Mouse (Mus musculus): Measurements from ENCODE around the gene Cnpy2. TPM values are rescaled to one million over a fixed set of nuclear protein-coding genes. Genes with fewer than 3 reads are reported as not detected.

Cnpy2 gene
- polyA plus RNA-seq, 1 experiment from 2014 or later = 218 TPM

DNA sequence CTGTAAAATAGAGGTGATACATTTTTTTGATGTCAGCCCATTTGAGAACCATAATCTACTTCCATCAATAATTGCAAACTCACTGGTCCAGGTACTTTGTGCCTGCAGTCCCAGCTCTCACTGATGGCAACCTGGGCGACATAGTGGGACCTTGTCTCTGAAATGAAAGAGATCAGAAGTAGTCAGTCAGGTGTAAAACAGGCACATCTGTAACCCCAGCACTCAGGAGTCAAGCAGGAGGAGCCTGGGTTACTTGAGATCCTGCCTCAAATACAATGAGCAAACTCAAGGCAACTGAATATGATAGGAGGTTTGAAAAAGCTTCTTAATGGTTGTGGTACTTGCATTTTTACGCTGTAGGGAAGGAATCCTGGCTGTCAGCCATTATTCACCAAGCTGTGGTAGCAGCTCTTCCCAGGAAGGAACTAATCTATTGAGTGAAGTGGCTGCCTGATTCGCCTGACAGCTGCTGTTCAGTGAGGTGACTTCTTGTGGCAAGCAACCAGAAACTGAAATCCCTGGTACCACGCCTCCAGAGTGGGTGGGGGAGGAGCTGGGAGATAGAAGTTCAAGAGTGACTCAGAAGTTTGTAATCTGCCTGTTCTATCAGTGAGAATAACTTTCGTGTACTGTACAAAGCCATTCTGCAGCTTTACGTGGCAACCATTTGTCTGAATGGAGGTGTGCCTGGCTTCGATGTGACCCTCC lies 22.5 kb downstream of the Cnpy2 start:
- Histone ChIP-seq H3K27ac (replicated peaks) (peak overlapping the region; percentile 70), H3K4me1 (replicated peaks; ENCODE audit: control insufficient read depth, insufficient read depth) (no peaks in the 10 kb centered on the region), H3K27me3 (ENCODE audit: control insufficient read depth, insufficient read depth, low read length) (no peaks in the 10 kb centered on the region), H3K36me3 (ENCODE audit: control insufficient read depth, insufficient read depth, low read length) (no peaks in the 10 kb centered on the region), H3K4me3 (ENCODE audit: low read depth, low read length) (peak overlapping the region; percentile 10; the same call in 1 of the 2 replicates), H3K4me2 (replicated peaks; ENCODE audit: low read depth) (peak overlapping the region; percentile 45), H3K9me3 (ENCODE audit: control insufficient read depth, low read length) (no peaks in the 10 kb centered on the region), H3K9ac (ENCODE audit: low read length) (peak overlapping the region; percentile 23; the same call in 1 of the 2 replicates)
- no peak for TF ChIP-seq CTCF (IDR thresholded peaks at IDR 0.05; ENCODE audit: low read depth)
- TF ChIP-seq EP300 (optimal IDR thresholded peaks at IDR 0.05) = no peak
- peak; percentile 87 for DNase-seq (ENCODE audit: low spot score)
- peak; percentile 85 for ATAC-seq (ENCODE audit: low FRiP score, low TSS enrichment)
- WGBS = 18% methylated on average over 7 of the region's 7 CpGs

DNA sequence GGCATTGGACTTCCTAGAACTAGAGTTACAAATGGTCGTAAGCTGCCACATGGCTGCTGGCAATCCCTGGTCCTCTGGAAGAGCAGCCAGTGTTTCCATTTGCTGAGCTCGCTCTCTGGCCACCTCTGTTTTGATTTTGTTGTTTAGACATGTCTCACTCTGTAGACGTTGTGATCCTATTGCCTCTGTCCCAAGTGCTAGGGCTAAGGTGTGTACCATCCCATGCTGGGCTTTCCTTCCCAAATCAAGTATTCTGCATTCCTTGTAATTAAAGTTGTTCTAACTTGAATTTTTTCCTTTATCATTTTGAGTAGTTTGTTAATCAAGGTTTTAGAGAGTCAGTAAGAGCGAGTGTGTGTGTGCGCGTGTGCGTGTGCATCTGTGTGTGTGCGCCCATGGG lies 25.3 kb downstream of the Cnpy2 start:
- no peak for DNase-seq (ENCODE audit: low spot score)
- Histone ChIP-seq H3K27me3 (ENCODE audit: control insufficient read depth, insufficient read depth, low read length) (no peaks in the 10 kb centered on the region), H3K4me2 (replicated peaks; ENCODE audit: low read depth) (no peak overlapping the region), H3K27ac (replicated peaks) (peak overlapping the region; percentile 9; the same call in 1 of the 2 replicates), H3K4me1 (replicated peaks; ENCODE audit: control insufficient read depth, insufficient read depth) (no peaks in the 10 kb centered on the region), H3K9me3 (ENCODE audit: control insufficient read depth, low read length) (no peaks in the 10 kb centered on the region), H3K36me3 (ENCODE audit: control insufficient read depth, insufficient read depth, low read length) (peaks cover 10% of the 10 kb centered on the region), H3K9ac (ENCODE audit: low read length) (no peak overlapping the region), H3K4me3 (ENCODE audit: low read depth, low read length) (no peak overlapping the region)
- ATAC-seq (ENCODE audit: low FRiP score, low TSS enrichment) = no peak
- no peak for TF ChIP-seq EP300 (optimal IDR thresholded peaks at IDR 0.05)
- no peak for TF ChIP-seq CTCF (IDR thresholded peaks at IDR 0.05; ENCODE audit: low read depth)
- WGBS = 82% methylated on average over 8 of the region's 8 CpGs

DNA sequence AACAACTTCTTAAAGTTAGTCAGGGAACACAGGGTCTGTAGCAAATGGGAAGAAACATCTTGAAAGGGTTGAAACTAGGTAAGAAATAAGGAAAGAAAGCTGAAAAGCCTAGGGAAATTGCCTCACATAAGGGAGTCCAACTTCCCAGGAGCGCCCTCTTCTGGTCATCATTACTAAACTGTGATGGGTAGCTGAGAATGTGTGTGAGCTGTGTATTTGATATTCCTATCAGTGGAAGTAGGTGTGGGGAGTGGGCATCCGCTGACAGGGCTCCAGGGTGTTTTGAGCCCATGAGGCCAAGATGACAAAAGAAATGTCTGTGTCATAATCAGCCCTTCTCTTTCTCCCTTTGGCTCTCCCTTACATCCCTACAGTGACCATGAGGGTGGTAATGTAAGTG lies 36.5 kb downstream of the Cnpy2 start:
- Histone ChIP-seq H3K27ac (replicated peaks) (no peak overlapping the region), H3K4me3 (ENCODE audit: low read depth, low read length) (no peak overlapping the region), H3K4me1 (replicated peaks; ENCODE audit: control insufficient read depth, insufficient read depth) (no peaks in the 10 kb centered on the region), H3K9me3 (ENCODE audit: control insufficient read depth, low read length) (no peaks in the 10 kb centered on the region), H3K36me3 (ENCODE audit: control insufficient read depth, insufficient read depth, low read length) (peaks cover 31% of the 10 kb centered on the region), H3K27me3 (ENCODE audit: control insufficient read depth, insufficient read depth, low read length) (no peaks in the 10 kb centered on the region), H3K9ac (ENCODE audit: low read length) (no peak overlapping the region), H3K4me2 (replicated peaks; ENCODE audit: low read depth) (no peak overlapping the region)
- DNase-seq (ENCODE audit: low spot score) (peak; percentile 43), ATAC-seq (ENCODE audit: low FRiP score, low TSS enrichment) (peak; percentile 28; the same call in 1 of the 2 replicates)
- TF ChIP-seq CTCF (IDR thresholded peaks at IDR 0.05; ENCODE audit: low read depth) = peak; percentile 80
- TF ChIP-seq EP300 (optimal IDR thresholded peaks at IDR 0.05) = no peak
- WGBS = 45% methylated on average over 2 of the region's 2 CpGs

DNA sequence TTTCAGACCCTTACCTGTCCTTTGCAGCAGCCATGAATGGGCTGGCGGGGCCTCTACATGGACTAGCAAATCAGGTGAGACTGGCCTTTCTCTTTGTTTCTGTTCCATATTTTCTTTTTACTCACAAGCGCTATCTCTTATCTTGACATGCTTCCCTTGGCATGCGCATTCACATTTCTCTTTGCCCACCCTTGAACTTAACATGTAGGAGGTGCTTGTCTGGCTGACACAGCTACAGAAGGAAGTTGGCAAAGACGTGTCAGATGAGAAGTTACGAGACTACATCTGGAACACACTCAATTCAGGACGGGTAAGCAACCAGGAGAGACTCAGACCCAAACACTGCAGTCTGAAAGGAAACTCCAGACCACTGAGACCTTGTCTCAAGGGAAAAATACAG lies 37.0 kb downstream of the Cnpy2 start:
- no peak overlapping the region for H3K4me2 ChIP-seq (replicated peaks; ENCODE audit: low read depth)
- TF ChIP-seq CTCF (IDR thresholded peaks at IDR 0.05; ENCODE audit: low read depth) (no peak), EP300 (optimal IDR thresholded peaks at IDR 0.05) (no peak)
- 78% methylated on average over 6 of the region's 6 CpGs for WGBS
- no peaks in the 10 kb centered on the region for H3K27me3 ChIP-seq (ENCODE audit: control insufficient read depth, insufficient read depth, low read length)
- H3K27ac ChIP-seq (replicated peaks) = no peak overlapping the region
- H3K4me3 ChIP-seq (ENCODE audit: low read depth, low read length) = no peak overlapping the region
- DNase-seq (ENCODE audit: low spot score) (no peak), ATAC-seq (ENCODE audit: low FRiP score, low TSS enrichment) (no peak)
- H3K4me1 ChIP-seq (replicated peaks; ENCODE audit: control insufficient read depth, insufficient read depth) = no peaks in the 10 kb centered on the region
- H3K36me3 ChIP-seq (ENCODE audit: control insufficient read depth, insufficient read depth, low read length) = peaks cover 26% of the 10 kb centered on the region
- H3K9ac ChIP-seq (ENCODE audit: low read length) = no peak overlapping the region
- H3K9me3 ChIP-seq (ENCODE audit: control insufficient read depth, low read length) = no peaks in the 10 kb centered on the region

DNA sequence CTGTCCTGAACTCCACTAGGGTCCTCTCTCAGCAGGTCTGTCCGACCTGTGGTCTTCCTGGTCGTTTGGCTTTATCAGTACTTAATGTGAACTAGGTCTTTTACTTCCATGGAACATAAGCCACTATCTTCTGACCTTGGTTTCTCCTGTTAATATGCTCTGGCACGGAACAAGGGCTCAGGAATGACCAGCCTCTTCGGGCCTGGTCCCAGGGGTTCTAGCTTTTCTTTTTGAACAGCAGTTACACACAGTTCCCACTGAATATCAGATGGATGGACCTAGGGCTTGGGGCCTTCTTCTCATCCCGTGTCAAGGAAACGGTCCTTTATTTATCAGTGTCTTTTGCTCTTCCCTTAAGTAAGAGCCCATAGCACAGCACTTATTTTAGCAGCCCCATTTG lies 39.6 kb downstream of the Cnpy2 start:
- no peak for DNase-seq (ENCODE audit: low spot score)
- Histone ChIP-seq H3K36me3 (ENCODE audit: control insufficient read depth, insufficient read depth, low read length) (peaks cover 19% of the 10 kb centered on the region), H3K4me2 (replicated peaks; ENCODE audit: low read depth) (no peak overlapping the region), H3K27ac (replicated peaks) (no peak overlapping the region), H3K9ac (ENCODE audit: low read length) (no peak overlapping the region), H3K4me3 (ENCODE audit: low read depth, low read length) (no peak overlapping the region), H3K4me1 (replicated peaks; ENCODE audit: control insufficient read depth, insufficient read depth) (no peaks in the 10 kb centered on the region), H3K27me3 (ENCODE audit: control insufficient read depth, insufficient read depth, low read length) (no peaks in the 10 kb centered on the region), H3K9me3 (ENCODE audit: control insufficient read depth, low read length) (no peaks in the 10 kb centered on the region)
- no peak for TF ChIP-seq EP300 (optimal IDR thresholded peaks at IDR 0.05)
- no peak for TF ChIP-seq CTCF (IDR thresholded peaks at IDR 0.05; ENCODE audit: low read depth)
- ATAC-seq (ENCODE audit: low FRiP score, low TSS enrichment) = no peak
- WGBS = 88% methylated on average over 6 of the region's 6 CpGs

DNA sequence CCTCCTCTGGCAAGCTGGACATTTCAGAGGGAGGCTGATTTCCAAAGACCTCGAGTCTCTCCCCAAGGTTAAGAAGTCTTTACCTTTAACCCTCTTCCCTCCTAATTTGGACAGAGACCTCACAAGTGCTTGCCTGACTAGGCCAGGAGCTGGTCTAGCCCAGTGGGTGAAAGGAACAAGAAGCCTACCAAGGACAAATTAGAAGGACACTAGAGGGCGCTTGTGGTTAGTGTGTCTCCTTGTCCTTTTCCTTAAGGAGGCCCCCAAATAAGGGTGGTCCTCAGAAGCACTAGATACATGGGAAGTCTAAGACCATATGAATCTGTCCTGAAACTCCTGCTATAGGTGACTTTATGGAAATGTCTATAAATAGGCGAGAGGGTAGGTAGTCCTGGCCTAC lies 40.3 kb downstream of the Cnpy2 start:
- no peaks in the 10 kb centered on the region for H3K4me1 ChIP-seq (replicated peaks; ENCODE audit: control insufficient read depth, insufficient read depth)
- 47% methylated on average over 3 of the region's 3 CpGs for WGBS
- 0 out of 2 replicates have a peak, but pooled peaks have one; percentile 17 for ATAC-seq (ENCODE audit: low FRiP score, low TSS enrichment)
- peaks cover 16% of the 10 kb centered on the region; the same call in 1 of the 2 replicates for H3K36me3 ChIP-seq (ENCODE audit: control insufficient read depth, insufficient read depth, low read length)
- no peaks in the 10 kb centered on the region for H3K27me3 ChIP-seq (ENCODE audit: control insufficient read depth, insufficient read depth, low read length)
- DNase-seq (ENCODE audit: low spot score) = no peak
- TF ChIP-seq EP300 (optimal IDR thresholded peaks at IDR 0.05) (no peak), CTCF (IDR thresholded peaks at IDR 0.05; ENCODE audit: low read depth) (peak; percentile 73)
- no peak overlapping the region for H3K27ac ChIP-seq (replicated peaks)
- no peak overlapping the region for H3K4me3 ChIP-seq (ENCODE audit: low read depth, low read length)
- H3K9ac ChIP-seq (ENCODE audit: low read length) = no peak overlapping the region
- no peaks in the 10 kb centered on the region for H3K9me3 ChIP-seq (ENCODE audit: control insufficient read depth, low read length)
- no peak overlapping the region for H3K4me2 ChIP-seq (replicated peaks; ENCODE audit: low read depth)
